Mouse (Mus musculus): Measurements from ENCODE around the gene Med8. TPM values are rescaled to one million over a fixed set of nuclear protein-coding genes. Genes with fewer than 3 reads are reported as not detected.

Med8 gene
- polyA plus RNA-seq, 1 experiment from 2014 or later, result 101 TPM

DNA sequence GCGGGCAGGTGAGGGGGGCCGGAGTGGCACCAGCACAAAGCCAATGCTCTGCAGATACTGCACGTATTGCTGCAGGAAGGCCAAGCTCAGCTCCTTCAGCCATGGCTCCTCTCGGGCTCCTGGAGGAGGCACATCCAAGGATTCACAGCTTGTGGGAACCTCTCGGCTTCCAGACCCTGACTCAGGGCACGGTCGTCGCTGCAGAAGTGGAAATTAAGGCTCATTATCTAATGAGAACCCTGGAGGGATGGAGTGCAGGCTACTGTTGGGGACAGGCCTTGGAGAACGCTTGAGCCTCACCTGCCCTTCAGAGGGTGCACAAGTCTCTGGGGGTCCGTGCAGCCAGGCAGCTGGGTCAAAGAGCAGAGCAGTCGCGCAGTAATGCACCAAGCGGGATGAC is 37.3 kb upstream of the Med8 start:
- no peak overlapping the region for H3K9ac ChIP-seq (ENCODE audit: low read depth, low read length)
- no peaks in the 10 kb centered on the region for H3K27me3 ChIP-seq (ENCODE audit: control insufficient read depth, insufficient read depth, low read depth, low read length)
- H3K36me3 ChIP-seq (ENCODE audit: control insufficient read depth, insufficient read depth, low read length), result peaks cover 51% of the 10 kb centered on the region
- no peak overlapping the region for H3K4me3 ChIP-seq (ENCODE audit: low read depth, low read length)
- no peak overlapping the region for H3K27ac ChIP-seq (ENCODE audit: low read length)
- no peaks in the 10 kb centered on the region for H3K9me3 ChIP-seq (replicated peaks; ENCODE audit: control insufficient read depth, low read length, poor library complexity, severe bottlenecking)
- no peak overlapping the region for H3K4me2 ChIP-seq (ENCODE audit: low read length)
- ATAC-seq, result no peak
- no peaks in the 10 kb centered on the region for H3K4me1 ChIP-seq (ENCODE audit: control insufficient read depth, insufficient read depth, low read length)
- WGBS, result 94% methylated on average over 13 of the region's 13 CpGs

DNA sequence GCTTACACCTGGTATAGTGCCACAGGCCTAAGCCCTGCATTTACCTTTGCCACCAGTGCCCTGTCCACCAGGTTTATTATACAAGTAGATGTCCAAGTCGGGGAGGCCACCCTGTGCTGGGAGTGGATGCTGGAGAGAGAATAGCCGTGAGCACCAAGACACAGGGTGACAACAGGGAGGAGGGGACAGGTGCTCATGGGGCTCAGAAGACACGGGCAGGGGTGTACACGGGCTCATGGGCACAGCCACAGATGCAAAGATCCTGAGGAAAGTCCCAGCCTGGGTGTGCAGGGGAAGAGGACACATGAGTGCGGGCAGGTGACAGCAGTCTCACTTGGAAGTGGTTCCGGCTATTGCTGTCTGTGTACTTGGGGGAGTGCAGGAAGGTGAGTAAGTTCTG is 33.1 kb upstream of the Med8 start:
- Histone ChIP-seq H3K27me3 (ENCODE audit: control insufficient read depth, insufficient read depth, low read depth, low read length) (no peaks in the 10 kb centered on the region), H3K4me3 (ENCODE audit: low read depth, low read length) (no peak overlapping the region), H3K9ac (ENCODE audit: low read depth, low read length) (no peak overlapping the region), H3K4me2 (ENCODE audit: low read length) (no peak overlapping the region), H3K9me3 (replicated peaks; ENCODE audit: control insufficient read depth, low read length, poor library complexity, severe bottlenecking) (no peaks in the 10 kb centered on the region), H3K4me1 (ENCODE audit: control insufficient read depth, insufficient read depth, low read length) (no peaks in the 10 kb centered on the region), H3K27ac (ENCODE audit: low read length) (no peak overlapping the region), H3K36me3 (ENCODE audit: control insufficient read depth, insufficient read depth, low read length) (peaks cover 73% of the 10 kb centered on the region)
- WGBS, result 96% methylated on average over 6 of the region's 6 CpGs
- no peak for ATAC-seq

DNA sequence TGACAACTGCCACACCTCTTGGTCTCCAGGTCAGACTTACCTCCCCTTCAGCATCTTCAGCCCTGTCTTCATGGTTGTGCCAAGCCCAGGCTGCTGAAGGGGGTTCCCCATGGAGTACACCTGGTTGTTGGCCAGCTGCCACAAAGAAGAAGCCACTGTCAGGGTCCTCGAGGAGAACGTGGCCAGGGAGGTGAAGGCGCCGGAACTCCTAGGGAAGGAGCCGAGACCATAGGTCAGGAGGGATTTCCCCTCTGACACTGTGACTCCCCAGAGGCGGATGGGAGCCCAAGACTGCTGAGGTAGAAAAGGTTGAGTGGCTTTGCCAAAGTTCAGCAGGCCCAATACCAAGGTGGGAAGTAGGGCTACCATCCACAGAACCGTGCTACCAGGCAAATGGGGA is 25.9 kb upstream of the Med8 start:
- peaks cover 70% of the 10 kb centered on the region for H3K36me3 ChIP-seq (ENCODE audit: control insufficient read depth, insufficient read depth, low read length)
- no peaks in the 10 kb centered on the region for H3K9me3 ChIP-seq (replicated peaks; ENCODE audit: control insufficient read depth, low read length, poor library complexity, severe bottlenecking)
- 97% methylated on average over 7 of the region's 7 CpGs for WGBS
- no peak overlapping the region for H3K4me2 ChIP-seq (ENCODE audit: low read length)
- H3K27ac ChIP-seq (ENCODE audit: low read length), result no peak overlapping the region
- H3K9ac ChIP-seq (ENCODE audit: low read depth, low read length), result no peak overlapping the region
- no peak for ATAC-seq
- H3K4me3 ChIP-seq (ENCODE audit: low read depth, low read length), result no peak overlapping the region
- no peaks in the 10 kb centered on the region for H3K4me1 ChIP-seq (ENCODE audit: control insufficient read depth, insufficient read depth, low read length)
- H3K27me3 ChIP-seq (ENCODE audit: control insufficient read depth, insufficient read depth, low read depth, low read length), result no peaks in the 10 kb centered on the region

DNA sequence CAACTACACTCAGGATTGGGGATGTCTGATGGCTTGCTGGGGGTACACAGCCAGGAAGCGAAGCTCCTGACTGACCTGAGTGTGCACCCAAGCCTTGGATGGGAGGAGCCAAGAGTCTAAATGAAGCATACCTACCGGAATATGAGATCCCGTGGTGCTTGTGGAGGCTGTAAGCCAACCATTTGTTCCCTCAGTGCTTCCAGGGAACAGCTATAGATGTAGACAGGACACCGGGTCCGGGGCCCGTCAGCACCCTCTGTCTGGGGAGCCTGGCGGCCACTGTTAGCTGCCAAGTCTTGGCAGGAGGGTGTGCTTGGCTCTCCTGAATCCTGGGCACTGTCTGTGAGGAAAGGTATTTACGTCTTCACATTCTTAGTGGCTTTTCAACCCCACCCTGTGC is 21.8 kb upstream of the Med8 start:
- no peak for ATAC-seq
- Histone ChIP-seq H3K27ac (ENCODE audit: low read length) (no peak overlapping the region), H3K9ac (ENCODE audit: low read depth, low read length) (no peak overlapping the region), H3K27me3 (ENCODE audit: control insufficient read depth, insufficient read depth, low read depth, low read length) (no peaks in the 10 kb centered on the region), H3K4me1 (ENCODE audit: control insufficient read depth, insufficient read depth, low read length) (no peaks in the 10 kb centered on the region), H3K9me3 (replicated peaks; ENCODE audit: control insufficient read depth, low read length, poor library complexity, severe bottlenecking) (no peaks in the 10 kb centered on the region), H3K4me3 (ENCODE audit: low read depth, low read length) (no peak overlapping the region), H3K36me3 (ENCODE audit: control insufficient read depth, insufficient read depth, low read length) (peaks cover 70% of the 10 kb centered on the region), H3K4me2 (ENCODE audit: low read length) (no peak overlapping the region)
- 96% methylated on average over 8 of the region's 8 CpGs for WGBS

DNA sequence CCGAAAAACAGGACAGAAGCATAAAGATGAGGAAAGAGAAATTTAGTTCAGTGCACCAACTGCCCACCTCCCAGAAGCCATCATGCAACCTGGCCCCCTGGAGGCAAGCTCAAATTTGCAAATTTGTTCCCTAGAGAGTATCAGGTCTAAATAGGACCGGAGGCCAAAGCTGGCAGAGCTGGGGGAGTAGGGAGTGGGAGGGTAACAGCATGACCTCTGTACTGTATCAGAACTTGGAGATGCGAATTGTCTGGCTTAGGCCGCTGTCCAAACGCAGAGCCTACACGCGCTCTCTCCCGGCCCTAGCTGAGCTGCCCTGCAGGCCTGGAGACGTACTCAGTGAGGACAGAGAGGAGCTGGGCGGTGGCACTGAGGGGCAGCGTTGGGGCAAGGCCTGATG is 19.0 kb upstream of the Med8 start:
- no peak overlapping the region for H3K27ac ChIP-seq (ENCODE audit: low read length)
- no peak for ATAC-seq
- WGBS, result 91% methylated on average over 11 of the region's 11 CpGs

DNA sequence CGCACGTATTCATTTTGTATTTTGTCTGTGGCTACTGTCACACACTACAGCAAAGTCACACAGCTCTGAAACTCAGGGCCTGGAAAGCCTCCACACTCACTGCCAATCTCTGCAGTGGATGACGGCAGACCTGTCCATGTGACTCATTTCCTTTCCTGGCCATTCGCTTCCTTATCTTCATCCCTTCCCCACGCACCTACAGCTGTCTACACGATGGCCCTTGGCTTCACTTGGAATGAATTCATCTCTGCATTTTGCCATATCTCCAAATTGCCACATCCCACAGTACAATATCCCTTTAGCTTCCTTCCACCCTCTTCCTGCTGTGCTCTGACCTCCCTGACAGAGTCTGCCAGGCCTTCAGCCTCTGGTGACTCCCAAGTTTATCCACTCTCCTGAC is 14.6 kb upstream of the Med8 start:
- Histone ChIP-seq H3K27ac (ENCODE audit: low read length) (no peak overlapping the region), H3K4me3 (ENCODE audit: low read depth, low read length) (no peak overlapping the region), H3K9ac (ENCODE audit: low read depth, low read length) (no peak overlapping the region), H3K36me3 (ENCODE audit: control insufficient read depth, insufficient read depth, low read length) (peaks cover 59% of the 10 kb centered on the region), H3K9me3 (replicated peaks; ENCODE audit: control insufficient read depth, low read length, poor library complexity, severe bottlenecking) (no peaks in the 10 kb centered on the region), H3K27me3 (ENCODE audit: control insufficient read depth, insufficient read depth, low read depth, low read length) (no peaks in the 10 kb centered on the region), H3K4me2 (ENCODE audit: low read length) (no peak overlapping the region), H3K4me1 (ENCODE audit: control insufficient read depth, insufficient read depth, low read length) (no peaks in the 10 kb centered on the region)
- no peak for ATAC-seq
- WGBS, result 92% methylated on average over 6 of the region's 6 CpGs

More for the DNA sequence above, 19.0 kb upstream of the Med8 start:
- no peaks in the 10 kb centered on the region for H3K4me1 ChIP-seq (ENCODE audit: control insufficient read depth, insufficient read depth, low read length)
- H3K4me2 ChIP-seq (ENCODE audit: low read length), result no peak overlapping the region
- H3K36me3 ChIP-seq (ENCODE audit: control insufficient read depth, insufficient read depth, low read length), result peaks cover 67% of the 10 kb centered on the region
- no peak overlapping the region for H3K9ac ChIP-seq (ENCODE audit: low read depth, low read length)
- H3K27me3 ChIP-seq (ENCODE audit: control insufficient read depth, insufficient read depth, low read depth, low read length), result no peaks in the 10 kb centered on the region
- no peak overlapping the region for H3K4me3 ChIP-seq (ENCODE audit: low read depth, low read length)
- no peaks in the 10 kb centered on the region for H3K9me3 ChIP-seq (replicated peaks; ENCODE audit: control insufficient read depth, low read length, poor library complexity, severe bottlenecking)

DNA sequence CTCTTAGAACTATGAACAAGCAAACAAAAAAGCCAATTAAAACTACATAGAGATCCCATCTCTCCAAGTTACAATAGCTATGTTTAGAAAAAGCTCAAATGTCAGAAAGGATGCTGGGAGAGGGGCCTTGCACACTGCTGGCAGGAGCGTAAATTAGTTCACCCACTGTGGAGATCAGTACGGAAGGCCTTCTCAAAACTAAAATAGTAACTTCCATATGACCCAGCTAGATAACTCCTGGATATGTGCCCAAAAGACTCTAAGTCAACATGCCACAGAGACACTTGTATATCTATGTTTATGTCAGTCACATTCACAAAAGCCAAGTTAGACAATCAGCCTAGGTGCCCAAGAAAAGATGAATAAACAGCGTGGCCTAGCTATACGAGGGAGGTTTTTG is 13.8 kb upstream of the Med8 start:
- H3K36me3 ChIP-seq (ENCODE audit: control insufficient read depth, insufficient read depth, low read length), result peaks cover 57% of the 10 kb centered on the region
- H3K27me3 ChIP-seq (ENCODE audit: control insufficient read depth, insufficient read depth, low read depth, low read length), result no peaks in the 10 kb centered on the region
- H3K4me3 ChIP-seq (ENCODE audit: low read depth, low read length), result no peak overlapping the region
- WGBS, result 94% methylated on average over 4 of the region's 4 CpGs
- no peak overlapping the region for H3K9ac ChIP-seq (ENCODE audit: low read depth, low read length)
- no peak for ATAC-seq
- no peaks in the 10 kb centered on the region for H3K4me1 ChIP-seq (ENCODE audit: control insufficient read depth, insufficient read depth, low read length)
- no peak overlapping the region for H3K27ac ChIP-seq (ENCODE audit: low read length)
- H3K4me2 ChIP-seq (ENCODE audit: low read length), result no peak overlapping the region
- H3K9me3 ChIP-seq (replicated peaks; ENCODE audit: control insufficient read depth, low read length, poor library complexity, severe bottlenecking), result no peaks in the 10 kb centered on the region

DNA sequence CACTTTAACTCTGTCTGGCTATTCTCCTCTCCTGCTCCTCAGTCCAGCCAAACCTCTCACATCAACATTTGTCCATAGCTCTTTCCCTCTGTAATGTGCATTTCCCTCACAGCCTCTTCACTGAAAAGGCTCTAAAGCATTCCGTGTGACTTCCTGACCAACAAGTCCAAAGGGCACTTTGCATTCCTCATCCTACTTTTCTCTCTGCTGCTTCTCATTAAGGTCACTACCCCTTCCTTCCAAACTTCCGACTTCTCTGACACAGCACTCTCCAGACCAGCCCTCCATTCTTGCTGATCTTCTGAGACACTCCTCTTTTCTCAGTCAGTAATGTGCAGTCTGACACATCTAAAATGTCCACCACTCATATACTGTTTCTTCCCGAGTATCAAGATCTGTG is 12.7 kb upstream of the Med8 start:
- H3K4me3 ChIP-seq (ENCODE audit: low read depth, low read length), result no peak overlapping the region
- H3K27ac ChIP-seq (ENCODE audit: low read length), result no peak overlapping the region
- WGBS, result 79% methylated on average over 3 of the region's 3 CpGs
- H3K9me3 ChIP-seq (replicated peaks; ENCODE audit: control insufficient read depth, low read length, poor library complexity, severe bottlenecking), result no peaks in the 10 kb centered on the region
- H3K27me3 ChIP-seq (ENCODE audit: control insufficient read depth, insufficient read depth, low read depth, low read length), result no peaks in the 10 kb centered on the region
- peaks cover 61% of the 10 kb centered on the region for H3K36me3 ChIP-seq (ENCODE audit: control insufficient read depth, insufficient read depth, low read length)
- no peaks in the 10 kb centered on the region for H3K4me1 ChIP-seq (ENCODE audit: control insufficient read depth, insufficient read depth, low read length)
- no peak overlapping the region for H3K9ac ChIP-seq (ENCODE audit: low read depth, low read length)
- no peak for ATAC-seq
- no peak overlapping the region for H3K4me2 ChIP-seq (ENCODE audit: low read length)

DNA sequence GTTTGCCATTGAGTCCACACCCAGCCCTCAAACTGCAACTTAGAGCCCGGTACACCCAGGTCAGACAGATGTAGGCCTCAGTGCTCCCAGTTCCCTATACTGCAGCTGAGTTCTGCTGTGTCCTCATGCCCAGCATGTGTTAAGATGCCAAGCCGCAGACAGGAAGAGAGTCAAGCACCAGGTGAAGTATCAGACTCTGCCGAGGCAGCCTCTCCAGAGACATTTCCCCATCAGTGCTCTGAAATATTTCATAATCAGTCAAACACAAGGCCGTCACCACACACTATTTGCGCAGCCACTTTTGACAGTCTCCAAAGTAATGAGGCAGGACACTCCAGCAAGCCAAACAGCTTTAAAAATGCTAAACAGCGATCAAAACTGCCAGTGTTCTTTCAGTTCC is 10.7 kb upstream of the Med8 start:
- H3K36me3 ChIP-seq (ENCODE audit: control insufficient read depth, insufficient read depth, low read length), result peaks cover 65% of the 10 kb centered on the region
- no peaks in the 10 kb centered on the region for H3K4me1 ChIP-seq (ENCODE audit: control insufficient read depth, insufficient read depth, low read length)
- H3K4me2 ChIP-seq (ENCODE audit: low read length), result no peak overlapping the region
- no peak overlapping the region for H3K27ac ChIP-seq (ENCODE audit: low read length)
- no peak overlapping the region for H3K9ac ChIP-seq (ENCODE audit: low read depth, low read length)
- H3K4me3 ChIP-seq (ENCODE audit: low read depth, low read length), result no peak overlapping the region
- H3K27me3 ChIP-seq (ENCODE audit: control insufficient read depth, insufficient read depth, low read depth, low read length), result no peaks in the 10 kb centered on the region
- H3K9me3 ChIP-seq (replicated peaks; ENCODE audit: control insufficient read depth, low read length, poor library complexity, severe bottlenecking), result no peaks in the 10 kb centered on the region
- no peak for ATAC-seq
- WGBS, result 95% methylated on average over 6 of the region's 6 CpGs

DNA sequence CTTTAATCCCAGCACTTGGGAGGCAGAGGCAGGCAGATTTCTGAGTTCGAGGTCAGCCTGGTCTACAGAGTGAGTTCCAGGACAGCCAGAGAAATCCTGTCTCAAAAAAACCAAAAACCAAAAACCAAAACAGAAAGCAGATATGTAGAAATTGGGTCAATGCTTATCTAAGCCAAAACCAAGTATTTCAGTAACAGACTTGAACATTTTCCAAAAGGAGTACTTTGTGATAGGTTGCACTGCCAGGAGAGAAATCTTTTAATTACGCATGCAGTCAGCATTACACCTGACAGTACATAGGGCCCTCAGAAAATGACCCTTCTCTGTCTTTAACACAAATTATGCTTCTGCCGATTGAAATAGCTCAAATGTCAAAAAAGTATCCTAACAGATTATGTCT is 7.7 kb upstream of the Med8 start:
- H3K9ac ChIP-seq (ENCODE audit: low read depth, low read length), result no peak overlapping the region

More for the DNA sequence above, 7.7 kb upstream of the Med8 start:
- peaks cover 52% of the 10 kb centered on the region for H3K36me3 ChIP-seq (ENCODE audit: control insufficient read depth, insufficient read depth, low read length)
- H3K4me2 ChIP-seq (ENCODE audit: low read length), result no peak overlapping the region
- no peaks in the 10 kb centered on the region for H3K4me1 ChIP-seq (ENCODE audit: control insufficient read depth, insufficient read depth, low read length)
- no peak overlapping the region for H3K27ac ChIP-seq (ENCODE audit: low read length)
- no peak for ATAC-seq
- no peaks in the 10 kb centered on the region for H3K9me3 ChIP-seq (replicated peaks; ENCODE audit: control insufficient read depth, low read length, poor library complexity, severe bottlenecking)
- WGBS, result 99% methylated on average over 3 of the region's 3 CpGs
- no peak overlapping the region for H3K4me3 ChIP-seq (ENCODE audit: low read depth, low read length)
- H3K27me3 ChIP-seq (ENCODE audit: control insufficient read depth, insufficient read depth, low read depth, low read length), result no peaks in the 10 kb centered on the region

Data from midbrain, embryonic 16.5 days (tissue).